Mouse (Mus musculus): Measurements from ENCODE around the gene Gm9857.

DNA sequence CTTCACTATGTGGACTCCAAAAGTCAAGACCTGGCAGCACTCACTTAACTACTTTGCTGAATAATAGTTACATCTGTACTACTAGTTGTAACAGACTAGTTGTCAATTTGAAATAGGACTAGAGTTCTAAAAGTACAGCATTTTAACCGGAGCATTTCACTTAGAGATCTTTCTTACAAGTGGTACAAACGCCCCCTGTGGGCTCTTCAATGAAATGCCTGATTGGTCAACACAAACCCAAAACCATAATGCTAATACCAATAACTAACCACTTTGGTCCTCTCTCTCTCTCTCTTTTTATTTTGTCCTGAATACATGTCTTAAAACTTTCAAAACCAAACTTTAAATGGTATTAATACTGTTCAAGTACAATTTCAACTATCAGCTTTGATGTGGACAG is 38.2 kb downstream of the Gm9857 start:
- TF ChIP-seq CTCF (IDR thresholded peaks at IDR 0.05; ENCODE audit: insufficient read depth, low read length) (no peak), POLR2A (IDR thresholded peaks at IDR 0.05; ENCODE audit: borderline replicate concordance, extremely low read depth, low read depth, low read length) (no peak)
